ENCODE assay signal across 23 mouse cellular contexts in genomic region chr17:29800096-29800455, GRCm38 (mm10).
"Had no signal": no experiment of that assay in that cellular context is flagged by ENCODE, and none has a peak within 500 bp of the region (broad histone marks: within the 10 kb centered on the region; RNA-seq: fewer than 3 reads in every experiment).

No protein-coding gene starts in this region.

- H3K4me3 ChIP-seq: heart, adult 2 months; heart, embryonic 13.5 days; heart, embryonic 15.5 days; hindbrain, embryonic 13.5 days; hindbrain, embryonic 15.5 days; kidney, embryonic 15.5 days; left cerebral cortex, adult 2 months; limb, embryonic 10.5 days; limb, embryonic 12.5 days; liver, embryonic 13.5 days; liver, embryonic 15.5 days had no signal

- H3K27ac ChIP-seq: heart, adult 2 months; heart, embryonic 13.5 days; heart, embryonic 15.5 days; hindbrain, embryonic 13.5 days; hindbrain, embryonic 15.5 days; hindbrain, postnatal 0 days; kidney, embryonic 15.5 days; kidney, postnatal 0 days; left cerebral cortex, adult 2 months; limb, embryonic 10.5 days; limb, embryonic 12.5 days; liver, embryonic 13.5 days; liver, embryonic 15.5 days had no signal

- DNase-seq: gastrocnemius, postnatal 10 days; gastrocnemius, postnatal 25 days; heart, adult 2 months; heart, postnatal 14 days; heart, postnatal 36 days; kidney, adult 11 months; kidney, adult 2 months; kidney, adult 9 months; kidney, postnatal 14 days; kidney, postnatal 36 days; liver; liver, embryonic 13.5 days had no signal
